Mouse (Mus musculus): Measurements from ENCODE around the gene Irx5.

GRCm38 (mm10) chr8:92364776-92365240 is 7.4 kb downstream of the Irx5 start:
- TF ChIP-seq CTCF (IDR thresholded peaks at IDR 0.05; ENCODE audit: extremely low read depth, insufficient read depth, low read length) (no peak), POLR2A (IDR thresholded peaks at IDR 0.05; ENCODE audit: extremely low read depth, insufficient read depth, low read length) (no peak)

All from cortical plate, adult 2 months (tissue).